Mouse (Mus musculus) megakaryocyte, embryonic 14.5 days (primary cell): Measurements from ENCODE around the gene Traf3ip3. TPM values are rescaled to one million over a fixed set of nuclear protein-coding genes. Genes with fewer than 3 reads are reported as not detected.

Source experiments
- H3K27me3 ChIP-seq: replicated peaks from 2 replicates; pipeline ENCODE3; 2012; ENCODE audit warnings: inconsistent platforms
- H3K36me3 ChIP-seq: replicated peaks from 2 replicates; pipeline ENCODE3; 2012; ENCODE audit warnings: low read length, inconsistent platforms, mixed read lengths
- H3K4me1 ChIP-seq: 2 replicates; pipeline ENCODE4 v1.6.1; 2012; ENCODE audit warnings: inconsistent platforms
- H3K4me3 ChIP-seq: replicated peaks from 2 replicates; pipeline ENCODE3; 2012; ENCODE audit warnings: moderate library complexity, mild to moderate bottlenecking, inconsistent platforms
- H3K9me3 ChIP-seq: 2 replicates; pipeline ENCODE4 v1.6.1; 2012; ENCODE audit warnings: inconsistent platforms
- FLI1 ChIP-seq: IDR thresholded peaks from 2 replicates; pipeline ENCODE4 v1.6.1; 2012; ENCODE audit warnings: low read length, inconsistent platforms, mixed read lengths
- GATA1 ChIP-seq: IDR thresholded peaks from 3 replicates; pipeline ENCODE4 v1.6.1; 2012; ENCODE audit warnings: mixed read lengths, low read length, inconsistent platforms, borderline replicate concordance
- polyA plus RNA-seq: library from polyadenylated mRNA; stranded (reverse); fragments of >175 nt; gene quantifications from 2 replicates; pipeline ENCODE4 v1.2.3, GENCODE M21; 2012; ENCODE audit warnings: low replicate concordance; ENCODE audit not compliant: insufficient read depth

Traf3ip3 gene
- polyA plus RNA-seq, 1 experiment = 33.7 TPM

DNA sequence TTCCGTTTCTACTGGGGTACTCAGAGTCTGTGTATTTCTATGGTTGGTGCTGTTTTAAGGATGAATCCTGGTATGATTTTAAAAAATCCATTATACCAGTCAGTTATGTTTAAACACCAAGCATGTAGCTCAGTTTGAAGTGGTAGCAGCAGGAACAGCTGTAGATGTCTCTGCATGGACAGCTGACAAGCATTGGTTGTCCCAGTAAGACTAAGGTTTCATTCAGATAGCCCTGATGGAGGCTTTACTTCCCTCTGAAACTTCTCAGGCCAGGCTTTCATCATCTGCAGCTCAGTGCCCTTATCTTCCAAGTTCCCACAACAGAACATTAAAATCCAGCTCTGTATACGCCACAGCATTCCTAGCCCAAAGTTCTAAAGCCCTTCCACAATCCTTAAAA, 31.2 kb upstream of the Traf3ip3 start:
- Histone ChIP-seq H3K36me3 (no peaks in the 10 kb centered on the region), H3K9me3 (no peaks in the 10 kb centered on the region), H3K27me3 (peaks cover 3% of the 10 kb centered on the region), H3K4me3 (no peak overlapping the region), H3K4me1 (peaks cover 5% of the 10 kb centered on the region; the same call in 1 of the 2 replicates)
- no peak for TF ChIP-seq GATA1
- no peak for TF ChIP-seq FLI1

DNA sequence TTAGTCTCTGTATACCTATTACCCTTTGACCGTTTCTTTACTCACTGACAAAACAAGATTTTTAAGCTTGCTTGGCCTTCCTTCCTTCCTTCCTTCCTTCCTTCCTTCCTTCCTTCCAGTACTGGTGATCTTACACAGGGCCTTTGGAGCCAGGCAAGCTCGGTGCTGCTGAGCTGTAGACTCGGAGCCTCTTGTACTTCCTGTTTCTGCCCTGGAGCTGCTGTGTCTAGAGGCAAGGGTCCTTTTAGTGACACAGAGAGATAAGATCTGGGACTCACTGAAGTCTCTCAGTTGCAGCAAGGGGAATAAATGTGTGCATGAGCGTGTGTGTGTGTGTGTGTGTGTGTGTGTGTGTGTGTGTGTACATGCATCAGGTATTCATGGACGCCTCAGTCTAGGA, 29.4 kb upstream of the Traf3ip3 start:
- peaks cover 5% of the 10 kb centered on the region; the same call in 1 of the 2 replicates for H3K4me1 ChIP-seq
- H3K36me3 ChIP-seq = no peaks in the 10 kb centered on the region
- no peaks in the 10 kb centered on the region for H3K9me3 ChIP-seq
- no peak overlapping the region for H3K4me3 ChIP-seq
- peaks cover 3% of the 10 kb centered on the region for H3K27me3 ChIP-seq
- no peak for TF ChIP-seq GATA1
- TF ChIP-seq FLI1 = no peak

DNA sequence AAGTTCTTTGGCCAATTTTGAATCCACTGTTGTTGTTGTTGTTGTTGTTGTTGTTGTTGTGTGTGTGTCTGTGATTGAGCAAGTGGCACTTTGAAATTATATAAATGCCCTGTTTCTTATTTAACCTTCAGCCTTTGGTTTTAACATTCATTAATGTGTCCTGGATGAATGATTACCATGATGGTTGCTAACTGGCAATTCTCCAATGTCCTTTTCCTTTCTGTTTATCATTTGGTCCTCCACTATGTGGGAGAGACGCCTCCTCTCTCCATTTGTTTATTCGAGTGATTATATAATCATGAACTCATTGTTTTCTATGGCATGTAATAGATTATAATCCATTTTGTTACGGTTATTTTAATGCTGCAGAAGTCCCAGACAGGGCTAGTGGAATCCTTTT, 29.0 kb upstream of the Traf3ip3 start:
- Histone ChIP-seq H3K4me1 (peaks cover 5% of the 10 kb centered on the region; the same call in 1 of the 2 replicates), H3K27me3 (peaks cover 3% of the 10 kb centered on the region), H3K36me3 (no peaks in the 10 kb centered on the region), H3K4me3 (no peak overlapping the region), H3K9me3 (no peaks in the 10 kb centered on the region)
- no peak for TF ChIP-seq FLI1
- no peak for TF ChIP-seq GATA1

DNA sequence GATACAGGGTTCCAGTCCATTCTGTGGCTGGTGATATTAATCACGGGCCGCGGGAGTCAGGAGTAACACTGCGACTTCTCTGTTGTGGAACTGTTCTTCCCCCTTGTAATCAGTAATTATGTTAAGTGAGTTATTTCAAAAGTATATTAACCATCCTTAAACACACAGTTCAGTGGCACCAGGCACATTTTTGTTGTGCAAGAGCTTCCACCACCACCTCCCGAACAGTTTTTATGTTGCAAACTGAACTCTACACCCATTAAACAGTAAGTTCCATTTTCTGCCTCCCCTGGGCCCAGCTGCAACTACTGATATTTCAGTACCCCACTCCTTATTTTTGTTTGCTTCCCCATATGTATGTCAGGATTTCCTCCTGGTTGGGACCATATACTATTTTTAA, 28.1 kb upstream of the Traf3ip3 start:
- Histone ChIP-seq H3K36me3 (no peaks in the 10 kb centered on the region), H3K4me1 (peaks cover 5% of the 10 kb centered on the region; the same call in 1 of the 2 replicates), H3K4me3 (no peak overlapping the region), H3K9me3 (no peaks in the 10 kb centered on the region), H3K27me3 (peaks cover 3% of the 10 kb centered on the region)
- TF ChIP-seq FLI1 (no peak), GATA1 (no peak)

DNA sequence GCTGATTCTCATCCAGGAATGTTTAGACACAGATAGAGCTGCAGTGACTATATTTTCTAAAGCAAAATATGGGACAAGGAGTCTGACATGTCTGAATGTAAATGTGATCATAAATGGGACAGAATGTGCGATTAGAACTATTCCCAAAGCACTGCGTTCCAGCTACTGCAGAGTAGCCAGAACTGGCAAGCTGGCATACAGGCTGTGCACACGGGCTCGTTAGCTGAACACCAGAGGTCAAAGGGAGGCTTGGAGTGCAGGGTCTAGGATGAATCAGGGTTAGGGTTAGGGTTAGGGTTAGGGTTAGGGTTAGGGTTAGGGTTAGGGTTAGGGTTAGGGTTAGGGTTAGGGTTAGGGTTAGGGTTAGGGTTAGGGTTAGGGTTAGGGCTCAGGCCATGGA, 26.0 kb upstream of the Traf3ip3 start:
- Histone ChIP-seq H3K36me3 (no peaks in the 10 kb centered on the region), H3K27me3 (peaks cover 3% of the 10 kb centered on the region), H3K4me3 (no peak overlapping the region), H3K4me1 (peaks cover 5% of the 10 kb centered on the region; the same call in 1 of the 2 replicates), H3K9me3 (no peaks in the 10 kb centered on the region)
- TF ChIP-seq GATA1 (no peak), FLI1 (no peak)

DNA sequence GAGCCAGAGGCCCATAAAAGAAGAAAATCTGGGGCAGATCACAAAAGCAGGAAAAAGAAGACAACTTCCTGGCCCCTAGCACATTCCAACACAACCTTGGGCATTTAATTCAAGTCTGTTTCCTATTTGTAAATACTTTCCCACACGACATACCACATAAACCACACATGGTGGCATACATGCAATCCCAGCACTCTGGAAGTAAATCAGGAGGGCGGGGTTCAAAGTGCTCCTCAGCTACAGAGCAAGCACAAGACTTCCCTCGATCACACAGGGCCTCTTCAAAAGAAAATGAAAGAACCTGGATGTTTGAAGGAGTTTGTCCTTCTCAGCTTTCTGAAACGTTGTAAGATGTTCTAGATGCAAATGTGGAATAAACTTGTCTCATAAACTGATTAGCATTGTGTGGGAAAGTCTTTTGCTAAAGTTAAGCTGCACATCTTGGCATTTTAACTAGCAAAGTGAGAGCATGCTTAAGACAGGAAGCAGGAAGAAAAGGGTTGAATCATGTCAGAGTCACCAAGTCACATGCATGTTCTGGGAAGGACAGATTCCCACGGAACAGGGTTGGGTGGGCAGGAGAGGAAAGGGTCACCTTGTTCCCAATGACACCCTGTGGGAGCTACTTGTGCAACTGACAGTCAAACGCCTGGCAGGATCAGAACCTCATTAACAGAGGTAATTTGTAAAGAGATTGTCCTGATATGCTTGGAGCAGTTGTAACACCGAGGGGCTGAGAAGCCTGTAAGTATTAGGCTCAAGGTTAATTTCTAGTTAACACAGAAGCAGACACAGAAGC, 25.4 kb upstream of the Traf3ip3 start:
- no peak for TF ChIP-seq FLI1
- TF ChIP-seq GATA1 = no peak
- peaks cover 3% of the 10 kb centered on the region for H3K27me3 ChIP-seq
- no peaks in the 10 kb centered on the region for H3K9me3 ChIP-seq
- H3K4me3 ChIP-seq = no peak overlapping the region
- no peaks in the 10 kb centered on the region for H3K36me3 ChIP-seq
- peaks cover 5% of the 10 kb centered on the region; the same call in 1 of the 2 replicates for H3K4me1 ChIP-seq

DNA sequence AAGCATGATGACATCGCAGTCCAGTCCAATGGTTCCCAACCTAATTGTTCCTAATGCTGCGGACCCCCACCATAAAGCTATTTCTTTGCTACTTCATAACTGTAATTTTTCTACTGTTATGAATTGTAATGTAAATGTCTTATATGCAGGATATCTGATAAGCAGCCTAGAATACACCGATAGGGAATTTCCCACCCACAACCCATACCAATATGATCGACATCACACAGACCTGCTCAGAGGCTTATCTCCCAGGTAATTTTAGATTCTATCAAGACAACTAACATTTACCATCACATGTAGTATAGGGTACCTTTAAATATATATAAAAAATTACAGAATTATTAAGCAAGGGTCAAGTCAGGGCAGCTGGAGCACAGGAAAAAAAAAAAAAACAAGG, 24.6 kb upstream of the Traf3ip3 start:
- no peaks in the 10 kb centered on the region for H3K9me3 ChIP-seq
- H3K27me3 ChIP-seq = no peaks in the 10 kb centered on the region
- H3K4me1 ChIP-seq = peaks cover under 1% of the 10 kb centered on the region; the same call in 1 of the 2 replicates
- no peak overlapping the region for H3K4me3 ChIP-seq
- TF ChIP-seq GATA1 (no peak), FLI1 (no peak)
- H3K36me3 ChIP-seq = no peaks in the 10 kb centered on the region

DNA sequence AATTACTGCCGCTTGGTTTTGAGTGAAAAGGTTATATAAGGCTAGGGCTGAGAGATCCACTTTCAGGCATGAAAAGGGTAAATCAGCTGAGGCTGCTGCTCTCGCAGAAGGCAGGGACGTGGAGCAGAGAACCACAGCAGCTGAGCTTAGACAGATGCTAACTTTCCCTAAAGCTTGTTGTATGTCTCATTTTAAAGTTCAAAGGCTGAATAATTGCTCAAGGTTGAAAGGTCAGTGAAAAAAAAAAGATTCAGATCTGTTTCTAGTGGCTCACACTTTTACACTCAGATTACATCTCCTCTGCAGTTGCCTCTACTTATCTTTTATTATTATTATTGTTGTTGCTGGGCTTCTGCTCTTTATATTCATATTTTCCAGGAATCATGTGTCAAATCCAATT, 24.0 kb upstream of the Traf3ip3 start:
- H3K4me1 ChIP-seq = no peaks in the 10 kb centered on the region; the same call in 1 of the 2 replicates
- H3K4me3 ChIP-seq = no peak overlapping the region
- H3K27me3 ChIP-seq = no peaks in the 10 kb centered on the region
- H3K36me3 ChIP-seq = no peaks in the 10 kb centered on the region
- H3K9me3 ChIP-seq = no peaks in the 10 kb centered on the region
- TF ChIP-seq FLI1 (no peak), GATA1 (no peak)

DNA sequence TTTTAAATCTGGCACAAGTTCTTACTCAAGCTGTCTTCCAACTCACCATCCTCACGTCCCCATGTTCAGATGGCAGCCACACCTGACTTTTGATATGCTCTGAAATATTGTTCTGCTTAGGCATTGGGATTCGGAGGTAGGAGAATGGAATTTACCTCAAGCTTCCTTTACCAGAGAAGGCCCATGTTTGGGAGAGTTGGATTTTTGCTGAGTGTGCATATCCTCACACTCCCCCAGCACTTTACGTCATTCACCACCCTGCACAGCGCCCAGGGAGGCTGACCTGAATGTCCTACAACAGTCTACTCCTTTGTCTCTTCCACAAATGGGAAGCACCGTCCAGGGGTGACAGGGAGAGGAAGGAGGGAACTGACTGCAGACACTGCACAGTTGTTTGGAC, 18.9 kb upstream of the Traf3ip3 start:
- TF ChIP-seq GATA1 (no peak), FLI1 (no peak)
- Histone ChIP-seq H3K4me1 (no peaks in the 10 kb centered on the region; the same call in 1 of the 2 replicates), H3K27me3 (no peaks in the 10 kb centered on the region)

DNA sequence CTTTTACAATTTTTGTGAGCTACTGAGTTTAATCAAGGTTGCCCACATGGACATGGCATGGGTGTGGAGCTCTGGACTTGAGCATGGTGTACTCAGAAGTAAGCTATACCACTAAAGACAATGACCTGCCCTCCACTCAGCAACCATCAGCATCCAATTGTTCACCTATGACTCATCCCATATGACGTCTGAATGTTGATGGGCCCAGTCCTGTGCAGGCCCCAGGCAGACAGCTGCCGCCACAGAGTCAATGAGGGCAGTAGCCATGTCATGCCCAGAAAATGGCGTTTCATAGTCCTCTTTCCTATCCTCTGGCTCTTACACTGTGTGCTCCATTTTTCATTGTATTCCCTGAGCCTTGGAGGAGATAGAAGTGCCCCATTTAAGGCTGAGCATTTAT, 14.5 kb upstream of the Traf3ip3 start:
- TF ChIP-seq FLI1 (no peak), GATA1 (no peak)
- no peaks in the 10 kb centered on the region for H3K36me3 ChIP-seq
- H3K27me3 ChIP-seq = peaks cover 5% of the 10 kb centered on the region
- H3K9me3 ChIP-seq = peaks cover 4% of the 10 kb centered on the region
- peaks cover 5% of the 10 kb centered on the region; the same call in 1 of the 2 replicates for H3K4me1 ChIP-seq
- no peak overlapping the region for H3K4me3 ChIP-seq

More for the DNA sequence above, 18.9 kb upstream of the Traf3ip3 start:
- Histone ChIP-seq H3K36me3 (no peaks in the 10 kb centered on the region), H3K9me3 (peaks cover 4% of the 10 kb centered on the region), H3K4me3 (no peak overlapping the region)
